Mouse (Mus musculus) midbrain, embryonic 13.5 days (tissue): ENCODE results near the gene Paf1. TPM values are rescaled to one million over a fixed set of nuclear protein-coding genes. Genes with fewer than 3 reads are reported as not detected.

Experiments
- ATAC-seq: fragments of 200-750 bp; cut with Nextera tagmentation; 2 replicates; pipeline ENCODE4 v1.8.0; 2017; ENCODE audit warnings: mild to moderate bottlenecking, moderate TSS enrichment, moderate library complexity
- H3K27ac ChIP-seq: fragments of 300-500 bp; sonication (generic); 2 replicates; pipeline ENCODE4 v1.5.1; 2015; ENCODE audit warnings: inconsistent platforms, mild to moderate bottlenecking, moderate library complexity
- H3K27me3 ChIP-seq: fragments of 300-500 bp; sonication (generic); 2 replicates; pipeline ENCODE4 v1.6.1; 2015; ENCODE audit warnings: mild to moderate bottlenecking, inconsistent platforms
- H3K36me3 ChIP-seq: fragments of 300-500 bp; sonication (generic); 2 replicates; pipeline ENCODE4 v1.6.1; 2015; ENCODE audit warnings: mild to moderate bottlenecking, inconsistent platforms
- H3K4me1 ChIP-seq: fragments of 300-500 bp; sonication (generic); replicated peaks from 2 replicates; pipeline ENCODE4 v1.6.1; 2015; ENCODE audit warnings: inconsistent platforms
- H3K4me2 ChIP-seq: fragments of 300-500 bp; sonication (generic); replicated peaks from 2 replicates; pipeline ENCODE4 v1.6.1; 2015; ENCODE audit warnings: moderate library complexity, mild to moderate bottlenecking, inconsistent platforms
- H3K4me3 ChIP-seq: fragments of 300-500 bp; sonication (generic); replicated peaks from 2 replicates; pipeline ENCODE4 v1.5.1; 2015; ENCODE audit warnings: mild to moderate bottlenecking, inconsistent platforms
- H3K9ac ChIP-seq: fragments of 300-500 bp; sonication (generic); replicated peaks from 2 replicates; pipeline ENCODE4 v1.6.1; 2015; ENCODE audit warnings: mild to moderate bottlenecking, inconsistent platforms
- H3K9me3 ChIP-seq: fragments of 300-500 bp; sonication (generic); 2 replicates; pipeline ENCODE4 v1.6.1; 2016; ENCODE audit warnings: mild to moderate bottlenecking, inconsistent platforms
- WGBS: fragments of 180-500 bp; shearing (Covaris S2); methylation state at CpG from one replicate; pipeline ENCODE4 v1.1.7; 2015; 5-methylcytosine and 5-hydroxymethylcytosine counted together
- polyA plus RNA-seq: library from polyadenylated mRNA; unstranded; fragments of >200 nt; fragmentation: Nextera tagmentation; extraction: Ambion mirVana; gene quantifications from 2 replicates; pipeline ENCODE4 v1.2.1, GENCODE M21; 2015

The Paf1 gene
- polyA plus RNA-seq, 1 experiment from 2014 or later, result 97.9 TPM

DNA sequence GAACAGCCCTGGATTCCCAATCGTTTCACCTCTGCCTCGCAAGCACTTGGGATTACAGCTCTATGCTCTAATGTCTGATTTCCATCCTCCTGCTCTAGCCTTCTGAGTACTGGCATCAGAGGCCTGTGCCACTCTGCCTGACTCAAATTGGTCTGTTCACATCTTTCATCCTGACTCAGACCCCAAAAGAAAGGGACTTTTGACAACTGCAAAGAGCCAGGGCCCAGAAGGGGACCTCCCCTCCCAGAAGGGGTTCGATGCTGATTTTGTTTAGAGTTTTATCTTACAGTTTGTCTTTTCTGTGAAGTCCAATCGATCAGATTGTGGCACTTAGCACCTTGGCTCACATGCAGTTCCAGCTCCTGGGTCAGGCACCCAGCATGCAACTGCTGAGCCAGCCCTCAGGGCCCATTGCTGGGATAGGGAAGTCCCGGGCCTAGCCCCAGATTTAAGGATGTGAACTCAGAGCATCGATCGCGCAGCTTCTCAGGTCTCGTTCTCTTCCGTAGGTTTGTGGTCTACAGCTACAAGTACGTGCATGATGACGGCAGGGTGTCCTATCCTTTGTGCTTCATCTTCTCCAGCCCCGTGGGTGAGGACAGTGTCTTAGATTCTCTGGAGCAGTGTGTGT is 51.7 kb downstream of the Paf1 start:
- H3K9me3 ChIP-seq, result no peaks in the 10 kb centered on the region
- H3K27ac ChIP-seq, result no peak overlapping the region
- ATAC-seq, result no peak
- no peak overlapping the region for H3K9ac ChIP-seq
- 87% methylated on average over 13 of the region's 13 CpGs for WGBS
- no peaks in the 10 kb centered on the region for H3K36me3 ChIP-seq
- H3K27me3 ChIP-seq, result peaks cover 8% of the 10 kb centered on the region
- H3K4me1 ChIP-seq, result peaks cover 10% of the 10 kb centered on the region
- H3K4me2 ChIP-seq, result no peak overlapping the region
- no peak overlapping the region for H3K4me3 ChIP-seq

DNA sequence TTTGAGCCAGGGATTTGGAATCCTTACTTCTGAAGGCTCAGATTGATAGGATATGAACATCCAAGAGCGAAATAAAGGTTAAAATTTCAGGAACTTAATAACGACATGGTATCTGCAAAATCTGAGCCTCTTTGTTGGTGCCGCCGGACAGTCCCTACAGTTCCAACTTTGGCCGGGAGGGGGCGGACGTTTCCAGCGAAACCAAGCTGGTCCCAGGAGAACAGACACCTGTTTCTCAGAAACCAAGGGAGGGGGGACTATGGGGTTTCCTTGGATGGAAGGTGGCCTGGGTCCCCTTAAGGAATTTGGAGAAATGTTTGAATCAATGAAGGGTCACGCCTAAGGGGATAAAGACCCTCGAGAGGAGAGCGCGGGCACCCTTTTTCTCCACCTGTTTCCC is 53.7 kb downstream of the Paf1 start:
- Histone ChIP-seq H3K36me3 (no peaks in the 10 kb centered on the region), H3K4me2 (no peak overlapping the region), H3K4me3 (no peak overlapping the region), H3K9me3 (no peaks in the 10 kb centered on the region), H3K4me1 (peaks cover 10% of the 10 kb centered on the region), H3K9ac (no peak overlapping the region), H3K27ac (no peak overlapping the region), H3K27me3 (peaks cover 8% of the 10 kb centered on the region)
- ATAC-seq, result no peak
- 7% methylated on average over 12 of the region's 12 CpGs for WGBS

DNA sequence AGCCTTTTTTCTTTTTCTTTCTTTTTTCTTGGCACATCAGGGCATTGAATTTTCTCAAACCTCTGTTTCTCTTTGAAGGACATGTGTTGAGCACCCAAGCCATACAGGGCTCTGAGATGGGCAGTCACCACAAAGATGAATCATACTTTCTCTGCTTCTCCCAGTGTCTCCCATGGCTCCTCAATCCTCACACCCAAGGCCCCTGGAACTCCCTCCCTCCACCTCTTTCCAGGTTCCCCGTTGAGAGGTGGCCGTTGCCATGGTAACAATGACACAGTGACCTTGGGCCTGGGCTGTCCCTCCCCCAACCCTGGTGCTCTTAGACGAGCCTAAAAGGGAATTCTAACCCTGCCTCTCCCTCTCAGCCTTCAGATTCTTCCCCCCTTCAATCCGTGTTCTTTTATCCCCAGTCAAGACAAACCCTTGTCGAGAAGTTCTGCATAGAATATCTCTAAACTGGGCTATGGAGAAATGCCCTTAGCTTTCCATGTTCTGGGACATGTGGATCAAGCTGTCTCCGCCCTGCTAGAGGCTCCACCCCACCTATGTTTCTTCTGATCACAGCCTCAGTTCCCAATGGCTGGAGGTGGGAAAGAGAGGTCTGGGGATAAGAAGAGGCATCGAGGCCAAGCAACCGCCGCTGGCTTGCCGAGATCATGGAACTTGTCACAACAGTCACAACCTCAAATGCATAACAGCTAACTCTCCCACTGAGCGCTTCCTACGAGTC is 54.5 kb downstream of the Paf1 start:
- 17% methylated on average over 12 of the region's 12 CpGs for WGBS
- no peaks in the 10 kb centered on the region for H3K36me3 ChIP-seq
- ATAC-seq, result no peak
- H3K27ac ChIP-seq, result no peak overlapping the region
- H3K27me3 ChIP-seq, result peaks cover 8% of the 10 kb centered on the region
- no peak overlapping the region for H3K4me2 ChIP-seq
- no peak overlapping the region for H3K4me3 ChIP-seq
- H3K9ac ChIP-seq, result no peak overlapping the region
- no peaks in the 10 kb centered on the region for H3K9me3 ChIP-seq
- H3K4me1 ChIP-seq, result peaks cover 10% of the 10 kb centered on the region

DNA sequence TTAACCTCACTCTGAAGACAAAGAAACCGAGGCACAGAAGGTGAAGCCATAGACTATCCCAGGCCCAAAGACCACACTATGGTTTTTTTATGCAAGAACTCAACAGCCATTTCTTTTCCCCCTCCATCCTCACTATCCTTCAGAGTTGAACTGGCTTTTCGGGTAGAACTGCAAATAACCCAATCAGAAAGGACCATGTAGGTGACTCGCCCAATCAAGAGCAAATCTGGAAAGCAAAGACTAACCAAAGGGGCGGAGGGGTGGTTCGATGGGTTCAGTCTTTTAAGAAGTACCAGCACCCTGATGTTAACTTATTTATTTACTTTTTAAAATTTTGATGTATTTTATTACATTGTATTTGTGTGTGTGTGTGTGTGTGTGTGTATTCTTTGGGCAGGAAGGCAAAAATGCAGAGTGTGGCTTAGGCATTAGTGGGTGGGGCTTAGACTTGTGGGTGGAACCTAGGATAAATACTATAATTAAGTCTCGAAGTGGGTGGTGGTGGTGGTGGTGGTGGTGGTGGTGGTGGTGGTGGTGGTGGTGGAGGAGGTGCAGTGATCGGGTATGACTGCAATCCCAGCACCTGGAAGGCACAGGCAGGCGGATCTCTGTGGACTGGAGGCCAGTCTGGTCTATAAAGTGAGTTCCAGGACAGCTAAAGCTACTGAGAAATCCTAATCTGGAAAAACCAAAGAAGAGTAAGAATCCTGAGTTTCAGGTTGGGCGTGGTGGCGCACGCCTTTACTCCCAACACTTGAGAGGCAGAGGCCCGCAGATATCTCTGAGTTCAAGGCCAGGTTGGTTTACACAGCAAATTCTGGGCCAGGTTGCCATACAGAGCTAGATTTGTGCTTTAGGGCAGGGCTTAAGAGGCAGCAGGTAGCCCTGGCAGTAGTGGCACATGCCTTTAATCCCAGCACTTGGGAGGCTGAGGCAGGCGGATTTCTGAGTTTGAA is 55.4 kb downstream of the Paf1 start:
- no peak for ATAC-seq
- H3K4me1 ChIP-seq, result peaks cover 16% of the 10 kb centered on the region
- H3K36me3 ChIP-seq, result no peaks in the 10 kb centered on the region
- no peaks in the 10 kb centered on the region for H3K9me3 ChIP-seq
- H3K4me3 ChIP-seq, result no peak overlapping the region
- no peak overlapping the region for H3K27ac ChIP-seq
- H3K4me2 ChIP-seq, result no peak overlapping the region
- peaks cover 8% of the 10 kb centered on the region for H3K27me3 ChIP-seq
- 76% methylated on average over 13 of the region's 13 CpGs for WGBS
- H3K9ac ChIP-seq, result no peak overlapping the region

Other genes with a start within 250 kb of the Paf1 start
- gene Fbl, start 223.2 kb upstream of the Paf1 start, polyA plus RNA-seq, result 89.5 and 98.1 TPM in 2 replicates
- 18.5 and 20.8 TPM in 2 replicates for gene Dyrk1b, start 213.5 kb upstream of the Paf1 start, polyA plus RNA-seq
- gene Eid2, start 125.1 kb upstream of the Paf1 start, polyA plus RNA-seq, result 3.8 and 4.3 TPM in 2 replicates
- gene Eid2b, start 115.2 kb upstream of the Paf1 start, polyA plus RNA-seq, result 36.7 and 41.4 TPM in 2 replicates
- gene Selenov, start 101.8 kb upstream of the Paf1 start, polyA plus RNA-seq, result 0.44 and 1.00 TPM in 2 replicates
- gene Dll3, start 90.7 kb upstream of the Paf1 start, polyA plus RNA-seq, result 29.3 and 41.5 TPM in 2 replicates
- gene Timm50, start 80.9 kb upstream of the Paf1 start, polyA plus RNA-seq, result 153 TPM in 2 replicates
- 98.8 and 99.2 TPM in 2 replicates for gene Supt5, start 54.2 kb upstream of the Paf1 start, polyA plus RNA-seq
- gene Rps16, start 42.3 kb upstream of the Paf1 start, polyA plus RNA-seq, result 531 and 537 TPM in 2 replicates
- 34.5 and 37.6 TPM in 2 replicates for gene Plekhg2, start 20.4 kb upstream of the Paf1 start, polyA plus RNA-seq
- gene Zfp36, start 12.7 kb upstream of the Paf1 start, polyA plus RNA-seq, result 3.1 and 4.2 TPM in 2 replicates
- gene Med29, start 243 bp upstream of the Paf1 start, polyA plus RNA-seq, result 43.4 and 49.5 TPM in 2 replicates
- 3.0 and 4.7 TPM in 2 replicates for gene Gmfg, start 44.5 kb downstream of the Paf1 start, polyA plus RNA-seq
- 9.1 and 11.8 TPM in 2 replicates for gene Lrfn1, start 59.0 kb downstream of the Paf1 start, polyA plus RNA-seq
- not detected in 2 replicates for gene Ifnl2, start 117.5 kb downstream of the Paf1 start, polyA plus RNA-seq
- not detected in 2 replicates for gene Ifnl3, start 129.9 kb downstream of the Paf1 start, polyA plus RNA-seq
- not detected in 2 replicates for gene Sycn, start 147.9 kb downstream of the Paf1 start, polyA plus RNA-seq
- gene Nccrp1, start 154.3 kb downstream of the Paf1 start, polyA plus RNA-seq, result not detected in 2 replicates
- 20.0 and 25.7 TPM in 2 replicates for gene Samd4b, start 205.2 kb downstream of the Paf1 start, polyA plus RNA-seq
- gene Pak4, start 205.2 kb downstream of the Paf1 start, polyA plus RNA-seq, result 25.6 and 28.0 TPM in 2 replicates
- not detected in 2 replicates for gene Acp7, start 238.4 kb downstream of the Paf1 start, polyA plus RNA-seq